Mouse (Mus musculus) embryonic facial prominence, embryonic 12.5 days (tissue): ENCODE results near the gene Arhgap18. TPM values are rescaled to one million over a fixed set of nuclear protein-coding genes. Genes with fewer than 3 reads are reported as not detected.

Source experiments
- ATAC-seq: fragments of 200-750 bp; cut with Nextera tagmentation; 2 replicates; pipeline ENCODE4 v1.8.0; 2017; ENCODE audit not compliant: insufficient number of reproducible peaks, insufficient read depth, low FRiP score, low TSS enrichment
- H3K27ac ChIP-seq: fragments of 300-500 bp; sonication (generic); 2 replicates; pipeline ENCODE4 v1.5.1; 2016; ENCODE audit warnings: mild to moderate bottlenecking
- H3K27me3 ChIP-seq: fragments of 300-500 bp; sonication (generic); 2 replicates; pipeline ENCODE4 v1.6.1; 2016; ENCODE audit warnings: mild to moderate bottlenecking, moderate library complexity
- H3K36me3 ChIP-seq: fragments of 300-500 bp; sonication (generic); 2 replicates; pipeline ENCODE4 v1.6.1; 2016; ENCODE audit warnings: mild to moderate bottlenecking
- H3K4me1 ChIP-seq: fragments of 300-500 bp; sonication (generic); 2 replicates; pipeline ENCODE4 v1.6.1; 2016
- H3K4me2 ChIP-seq: fragments of 300-500 bp; sonication (generic); replicated peaks from 2 replicates; pipeline ENCODE4 v1.6.1; 2016; ENCODE audit warnings: mild to moderate bottlenecking, moderate library complexity
- H3K4me3 ChIP-seq: fragments of 300-500 bp; sonication (generic); 2 replicates; pipeline ENCODE4 v1.5.1; 2016; ENCODE audit warnings: mild to moderate bottlenecking
- H3K9ac ChIP-seq: fragments of 300-500 bp; sonication (generic); 2 replicates; pipeline ENCODE4 v1.6.1; 2016; ENCODE audit warnings: mild to moderate bottlenecking, moderate library complexity
- H3K9me3 ChIP-seq: fragments of 300-500 bp; sonication (generic); 2 replicates; pipeline ENCODE4 v1.6.1; 2016; ENCODE audit warnings: mild to moderate bottlenecking, moderate library complexity
- WGBS: fragments of 180-500 bp; shearing (Covaris S2); methylation state at CpG from one replicate; pipeline ENCODE4 v1.1.7; 2016; 5-methylcytosine and 5-hydroxymethylcytosine counted together
- polyA plus RNA-seq: library from polyadenylated mRNA; unstranded; fragments of >200 nt; fragmentation: Nextera tagmentation; extraction: Ambion mirVana; gene quantifications from 2 replicates; pipeline ENCODE4 v1.2.1, GENCODE M21; 2016

Arhgap18 gene
- polyA plus RNA-seq, 1 experiment from 2014 or later: 18.9 TPM

GRCm38 (mm10) chr10:26791810-26792209 lies 38.6 kb downstream of the Arhgap18 start:
- Histone ChIP-seq H3K9ac (no peak overlapping the region), H3K9me3 (no peaks in the 10 kb centered on the region), H3K36me3 (no peaks in the 10 kb centered on the region), H3K4me3 (no peak overlapping the region), H3K4me2 (no peak overlapping the region), H3K27ac (no peak overlapping the region), H3K27me3 (no peaks in the 10 kb centered on the region), H3K4me1 (no peaks in the 10 kb centered on the region)
- 81% methylated on average over 3 of the region's 3 CpGs for WGBS
- ATAC-seq: no peak

- ATAC-seq: no peak
- no peaks in the 10 kb centered on the region for H3K9me3 ChIP-seq
- WGBS: 88% methylated on average over 8 of the region's 8 CpGs
Measured at GRCm38 (mm10) chr10:26793013-26793412, 39.8 kb downstream of the Arhgap18 start.

GRCm38 (mm10) chr10:26796432-26797286 lies 43.4 kb downstream of the Arhgap18 start:
- Histone ChIP-seq H3K9me3 (no peaks in the 10 kb centered on the region), H3K27me3 (no peaks in the 10 kb centered on the region), H3K27ac (no peak overlapping the region), H3K4me1 (no peaks in the 10 kb centered on the region), H3K4me2 (no peak overlapping the region), H3K9ac (no peak overlapping the region), H3K36me3 (no peaks in the 10 kb centered on the region), H3K4me3 (no peak overlapping the region)
- no peak for ATAC-seq
- WGBS: 61% methylated on average over 10 of the region's 10 CpGs

More at GRCm38 (mm10) chr10:26793013-26793412, 39.8 kb downstream of the Arhgap18 start:
- H3K4me3 ChIP-seq: no peak overlapping the region
- no peaks in the 10 kb centered on the region for H3K27me3 ChIP-seq
- H3K4me1 ChIP-seq: no peaks in the 10 kb centered on the region
- no peak overlapping the region for H3K4me2 ChIP-seq
- H3K36me3 ChIP-seq: no peaks in the 10 kb centered on the region
- H3K27ac ChIP-seq: no peak overlapping the region
- H3K9ac ChIP-seq: no peak overlapping the region

GRCm38 (mm10) chr10:26797287-26797672 lies 44.1 kb downstream of the Arhgap18 start:
- H3K27me3 ChIP-seq: no peaks in the 10 kb centered on the region
- H3K27ac ChIP-seq: no peak overlapping the region
- H3K36me3 ChIP-seq: no peaks in the 10 kb centered on the region
- H3K9me3 ChIP-seq: no peaks in the 10 kb centered on the region
- H3K4me1 ChIP-seq: no peaks in the 10 kb centered on the region
- ATAC-seq: no peak
- H3K4me3 ChIP-seq: no peak overlapping the region
- 91% methylated on average over 7 of the region's 7 CpGs for WGBS
- no peak overlapping the region for H3K4me2 ChIP-seq
- H3K9ac ChIP-seq: no peak overlapping the region

- 77% methylated on average over 10 of the region's 10 CpGs for WGBS
- no peak for ATAC-seq
- no peaks in the 10 kb centered on the region for H3K27me3 ChIP-seq
Measured at GRCm38 (mm10) chr10:26798752-26799411, 45.7 kb downstream of the Arhgap18 start.

GRCm38 (mm10) chr10:26799562-26800051 lies 46.4 kb downstream of the Arhgap18 start:
- 61% methylated on average over 5 of the region's 5 CpGs for WGBS

More at GRCm38 (mm10) chr10:26798752-26799411, 45.7 kb downstream of the Arhgap18 start:
- H3K9ac ChIP-seq: no peak overlapping the region
- no peaks in the 10 kb centered on the region for H3K36me3 ChIP-seq
- H3K9me3 ChIP-seq: no peaks in the 10 kb centered on the region
- no peak overlapping the region for H3K4me3 ChIP-seq
- no peak overlapping the region for H3K27ac ChIP-seq
- H3K4me1 ChIP-seq: no peaks in the 10 kb centered on the region
- no peak overlapping the region for H3K4me2 ChIP-seq

GRCm38 (mm10) chr10:26804351-26804983 lies 51.2 kb downstream of the Arhgap18 start:
- no peak overlapping the region for H3K27ac ChIP-seq
- 54% methylated on average over 5 of the region's 5 CpGs for WGBS
- no peaks in the 10 kb centered on the region for H3K9me3 ChIP-seq
- H3K4me3 ChIP-seq: no peak overlapping the region
- no peak overlapping the region for H3K9ac ChIP-seq
- H3K4me2 ChIP-seq: no peak overlapping the region
- H3K36me3 ChIP-seq: no peaks in the 10 kb centered on the region
- no peaks in the 10 kb centered on the region for H3K4me1 ChIP-seq
- no peak for ATAC-seq
- H3K27me3 ChIP-seq: no peaks in the 10 kb centered on the region

More at GRCm38 (mm10) chr10:26799562-26800051, 46.4 kb downstream of the Arhgap18 start:
- H3K4me2 ChIP-seq: no peak overlapping the region
- no peaks in the 10 kb centered on the region for H3K9me3 ChIP-seq
- no peak overlapping the region for H3K9ac ChIP-seq
- no peak overlapping the region for H3K27ac ChIP-seq
- no peaks in the 10 kb centered on the region for H3K4me1 ChIP-seq
- ATAC-seq: no peak
- no peaks in the 10 kb centered on the region for H3K36me3 ChIP-seq
- no peak overlapping the region for H3K4me3 ChIP-seq
- H3K27me3 ChIP-seq: no peaks in the 10 kb centered on the region

- WGBS: 81% methylated on average over 1 of the region's 1 CpGs
- no peaks in the 10 kb centered on the region for H3K4me1 ChIP-seq
- ATAC-seq: no peak
- no peaks in the 10 kb centered on the region for H3K9me3 ChIP-seq
- H3K4me2 ChIP-seq: no peak overlapping the region
- no peaks in the 10 kb centered on the region for H3K27me3 ChIP-seq
- H3K4me3 ChIP-seq: no peak overlapping the region
- H3K27ac ChIP-seq: no peak overlapping the region
- no peaks in the 10 kb centered on the region for H3K36me3 ChIP-seq
- no peak overlapping the region for H3K9ac ChIP-seq
Measured at GRCm38 (mm10) chr10:26805007-26805406, 51.8 kb downstream of the Arhgap18 start.

GRCm38 (mm10) chr10:26806092-26806491 lies 52.9 kb downstream of the Arhgap18 start:
- Histone ChIP-seq H3K4me2 (no peak overlapping the region), H3K27me3 (no peaks in the 10 kb centered on the region), H3K36me3 (no peaks in the 10 kb centered on the region), H3K9ac (no peak overlapping the region), H3K4me3 (no peak overlapping the region), H3K9me3 (no peaks in the 10 kb centered on the region), H3K4me1 (no peaks in the 10 kb centered on the region), H3K27ac (no peak overlapping the region)
- ATAC-seq: no peak
- 85% methylated on average over 3 of the region's 3 CpGs for WGBS

GRCm38 (mm10) chr10:26810059-26810458 lies 56.8 kb downstream of the Arhgap18 start:
- WGBS: 78% methylated on average over 7 of the region's 7 CpGs
- ATAC-seq: no peak
- Histone ChIP-seq H3K27ac (no peak overlapping the region), H3K27me3 (no peaks in the 10 kb centered on the region), H3K9ac (no peak overlapping the region), H3K36me3 (no peaks in the 10 kb centered on the region), H3K9me3 (no peaks in the 10 kb centered on the region), H3K4me2 (no peak overlapping the region), H3K4me1 (no peaks in the 10 kb centered on the region), H3K4me3 (no peak overlapping the region)

- H3K4me3 ChIP-seq: no peak overlapping the region
- 60% methylated on average over 5 of the region's 5 CpGs for WGBS
- H3K4me1 ChIP-seq: no peaks in the 10 kb centered on the region
- H3K36me3 ChIP-seq: no peaks in the 10 kb centered on the region
- H3K4me2 ChIP-seq: no peak overlapping the region
- H3K9ac ChIP-seq: no peak overlapping the region
- no peak for ATAC-seq
- H3K27ac ChIP-seq: no peak overlapping the region
- H3K9me3 ChIP-seq: no peaks in the 10 kb centered on the region
- no peaks in the 10 kb centered on the region for H3K27me3 ChIP-seq
Measured at GRCm38 (mm10) chr10:26810810-26811209, 57.6 kb downstream of the Arhgap18 start.
